Mouse (Mus musculus) embryonic facial prominence, embryonic 11.5 days (tissue): ENCODE measurements around the gene Zdhhc11. TPM values are rescaled to one million over a fixed set of nuclear protein-coding genes. Genes with fewer than 3 reads are reported as not detected.

Experiments used
- ATAC-seq: fragments of 200-750 bp; cut with Nextera tagmentation; replicated peaks from 2 replicates; pipeline ENCODE4 v1.8.0; 2017; ENCODE audit warnings: low read depth; ENCODE audit not compliant: insufficient number of reproducible peaks, low FRiP score, low TSS enrichment
- DNase-seq: peaks from one replicate; pipeline ENCODE4 v3.0.0-alpha.2; 2015; ENCODE audit warnings: low spot score
- H3K27ac ChIP-seq: fragments of 300-500 bp; sonication (generic); replicated peaks from 2 replicates; pipeline ENCODE4 v1.5.1; 2014; ENCODE audit warnings: mild to moderate bottlenecking, low read depth, low read length, control low read depth
- H3K27me3 ChIP-seq: fragments of 300-500 bp; sonication (generic); 2 replicates; pipeline ENCODE4 v1.6.1; 2014; ENCODE audit warnings: mild to moderate bottlenecking, low read length, moderate library complexity, mixed read lengths; ENCODE audit not compliant: control insufficient read depth, insufficient read depth
- H3K36me3 ChIP-seq: fragments of 300-500 bp; sonication (generic); replicated peaks from 2 replicates; pipeline ENCODE4 v1.6.1; 2014; ENCODE audit warnings: low read depth, mild to moderate bottlenecking, low read length, moderate library complexity, mixed read lengths; ENCODE audit not compliant: control insufficient read depth, insufficient read depth
- H3K4me1 ChIP-seq: fragments of 300-500 bp; sonication (generic); 2 replicates; pipeline ENCODE4 v1.6.1; 2014; ENCODE audit warnings: low read length, mixed read lengths; ENCODE audit not compliant: control insufficient read depth, insufficient read depth
- H3K4me2 ChIP-seq: fragments of 300-500 bp; sonication (generic); 2 replicates; pipeline ENCODE4 v1.6.1; 2014; ENCODE audit warnings: low read depth, mild to moderate bottlenecking, control low read depth, low read length, moderate library complexity
- H3K4me3 ChIP-seq: fragments of 300-500 bp; sonication (generic); 2 replicates; pipeline ENCODE4 v1.5.1; 2014; ENCODE audit warnings: low read depth, low read length, control low read depth
- H3K9ac ChIP-seq: fragments of 300-500 bp; sonication (generic); replicated peaks from 2 replicates; pipeline ENCODE4 v1.6.1; 2014; ENCODE audit warnings: mild to moderate bottlenecking, control low read depth, low read length
- H3K9me3 ChIP-seq: fragments of 300-500 bp; sonication (generic); replicated peaks from 2 replicates; pipeline ENCODE4 v1.6.1; 2016; ENCODE audit warnings: mild to moderate bottlenecking, low read length, inconsistent platforms, mixed read lengths; ENCODE audit not compliant: control insufficient read depth
- WGBS: fragments of 180-500 bp; shearing (Covaris S2); extraction: QIAGEN DNeasy Blood & Tissue Kit; methylation state at CpG from one replicate; pipeline ENCODE4 v1.1.7; 2014; 5-methylcytosine and 5-hydroxymethylcytosine counted together
- polyA plus RNA-seq: library from polyadenylated mRNA; unstranded; fragments of >200 nt; fragmentation: Nextera tagmentation; extraction: Ambion mirVana; gene quantifications from 2 replicates; pipeline ENCODE4 v1.2.1, GENCODE M21; 2014

Gene Zdhhc11
- polyA plus RNA-seq, 1 experiment from 2014 or later: not detected

DNA sequence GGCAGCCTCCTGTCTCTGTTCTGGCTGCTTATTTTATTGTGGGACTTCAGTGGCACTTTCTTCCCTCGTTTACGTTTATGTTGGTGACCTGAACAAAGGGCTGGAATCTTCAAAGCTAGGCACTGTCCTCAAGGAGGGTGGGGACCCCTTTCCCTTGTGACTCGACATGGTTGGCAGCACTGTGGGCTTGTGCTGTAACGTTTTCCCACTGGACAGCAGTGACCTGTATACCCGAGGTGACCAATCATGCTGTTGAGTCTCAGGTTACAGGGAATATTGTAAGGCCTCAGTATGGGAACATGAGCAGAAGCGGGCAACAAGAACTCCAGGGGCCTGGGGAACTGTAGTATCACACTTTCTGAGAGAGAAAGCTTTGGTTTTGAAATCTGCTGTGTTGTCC lies 9.0 kb upstream of the Zdhhc11 start:
- 61% methylated on average over 6 of the region's 6 CpGs for WGBS

DNA sequence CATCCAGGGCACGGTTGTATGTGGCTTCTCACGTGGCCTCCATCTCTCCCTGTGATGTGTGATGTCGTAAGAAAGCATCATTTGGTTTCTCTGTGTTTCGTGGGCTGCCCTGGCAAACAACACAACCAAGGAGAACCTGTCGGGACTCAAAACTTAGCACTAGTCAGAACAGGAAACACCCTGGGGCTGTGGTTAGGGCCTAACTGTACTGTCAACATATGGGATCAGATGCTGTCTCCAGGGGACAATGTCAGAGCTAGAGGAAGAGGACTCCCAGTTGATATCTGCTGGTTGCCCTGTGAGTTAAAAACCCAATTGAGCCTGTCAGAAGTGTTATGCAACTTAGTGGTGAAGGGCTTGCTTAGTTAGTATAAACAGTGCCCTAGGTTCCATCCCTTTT lies 8.1 kb upstream of the Zdhhc11 start:
- ATAC-seq (no peak), DNase-seq (no peak)
- H3K36me3 ChIP-seq: peaks cover 9% of the 10 kb centered on the region
- H3K4me3 ChIP-seq: no peak overlapping the region
- H3K27ac ChIP-seq: no peak overlapping the region
- H3K4me1 ChIP-seq: no peaks in the 10 kb centered on the region
- no peaks in the 10 kb centered on the region for H3K27me3 ChIP-seq
- H3K9me3 ChIP-seq: no peaks in the 10 kb centered on the region
- H3K9ac ChIP-seq: no peak overlapping the region
- 86% methylated on average over 5 of the region's 5 CpGs for WGBS
- H3K4me2 ChIP-seq: no peak overlapping the region

More for the DNA sequence above, 9.0 kb upstream of the Zdhhc11 start:
- Histone ChIP-seq H3K4me2 (no peak overlapping the region), H3K4me3 (no peak overlapping the region), H3K27me3 (no peaks in the 10 kb centered on the region), H3K4me1 (no peaks in the 10 kb centered on the region), H3K9ac (no peak overlapping the region), H3K27ac (no peak overlapping the region), H3K9me3 (no peaks in the 10 kb centered on the region), H3K36me3 (peaks cover 9% of the 10 kb centered on the region)
- ATAC-seq (no peak), DNase-seq (no peak)

- DNase-seq (no peak), ATAC-seq (no peak)
- no peak overlapping the region for H3K4me2 ChIP-seq
- no peak overlapping the region for H3K27ac ChIP-seq
- H3K27me3 ChIP-seq: no peaks in the 10 kb centered on the region
- H3K9me3 ChIP-seq: no peaks in the 10 kb centered on the region
- no peak overlapping the region for H3K4me3 ChIP-seq
- H3K9ac ChIP-seq: no peak overlapping the region
- H3K4me1 ChIP-seq: no peaks in the 10 kb centered on the region
- WGBS: 94% methylated on average over 10 of the region's 10 CpGs
- peaks cover 9% of the 10 kb centered on the region for H3K36me3 ChIP-seq
Observed at GRCm38 (mm10) chr13:73960117-73960652, 3.5 kb upstream of the Zdhhc11 start.

GRCm38 (mm10) chr13:73961177-73961576 lies 2.5 kb upstream of the Zdhhc11 start:
- peaks cover 9% of the 10 kb centered on the region for H3K36me3 ChIP-seq
- H3K9me3 ChIP-seq: no peaks in the 10 kb centered on the region
- H3K27me3 ChIP-seq: no peaks in the 10 kb centered on the region
- no peaks in the 10 kb centered on the region for H3K4me1 ChIP-seq
- H3K4me3 ChIP-seq: no peak overlapping the region
- H3K9ac ChIP-seq: no peak overlapping the region
- WGBS: 82% methylated on average over 4 of the region's 4 CpGs
- no peak overlapping the region for H3K4me2 ChIP-seq
- no peak for ATAC-seq
- no peak for DNase-seq
- no peak overlapping the region for H3K27ac ChIP-seq

GRCm38 (mm10) chr13:73970545-73971448 lies 7.1 kb downstream of the Zdhhc11 start:
- no peaks in the 10 kb centered on the region for H3K9me3 ChIP-seq

DNA sequence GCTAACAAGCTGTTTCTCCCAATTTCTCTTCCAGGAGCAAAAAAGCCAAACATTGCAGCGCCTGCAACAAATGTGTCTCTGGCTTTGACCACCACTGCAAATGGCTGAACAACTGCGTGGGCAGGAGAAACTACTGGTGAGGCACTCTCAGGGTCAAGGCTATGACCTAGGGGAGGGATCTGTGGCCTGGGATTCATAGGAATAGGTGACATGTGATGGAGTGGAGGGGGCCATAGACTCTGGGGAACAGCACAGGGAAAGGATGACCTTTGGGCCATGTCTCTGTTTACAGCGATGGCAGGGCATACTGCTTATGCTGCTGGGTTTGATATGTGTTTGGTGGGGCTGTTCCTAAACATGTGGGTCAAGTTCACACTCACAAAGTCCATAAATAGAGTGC lies 10.9 kb downstream of the Zdhhc11 start:
- Histone ChIP-seq H3K36me3 (no peaks in the 10 kb centered on the region), H3K4me2 (no peak overlapping the region), H3K4me1 (no peaks in the 10 kb centered on the region), H3K27ac (no peak overlapping the region), H3K27me3 (no peaks in the 10 kb centered on the region), H3K4me3 (no peak overlapping the region), H3K9me3 (no peaks in the 10 kb centered on the region), H3K9ac (no peak overlapping the region)
- ATAC-seq (no peak), DNase-seq (no peak)
- 92% methylated on average over 3 of the region's 3 CpGs for WGBS

More at GRCm38 (mm10) chr13:73970545-73971448, 7.1 kb downstream of the Zdhhc11 start:
- no peak overlapping the region for H3K27ac ChIP-seq
- no peaks in the 10 kb centered on the region for H3K4me1 ChIP-seq
- H3K9ac ChIP-seq: no peak overlapping the region
- 23% methylated on average over 12 of the region's 12 CpGs for WGBS
- H3K36me3 ChIP-seq: no peaks in the 10 kb centered on the region
- H3K27me3 ChIP-seq: no peaks in the 10 kb centered on the region
- no peak overlapping the region for H3K4me3 ChIP-seq
- peak; percentile 88 for DNase-seq
- ATAC-seq: peak; percentile 84
- H3K4me2 ChIP-seq: no peak overlapping the region

DNA sequence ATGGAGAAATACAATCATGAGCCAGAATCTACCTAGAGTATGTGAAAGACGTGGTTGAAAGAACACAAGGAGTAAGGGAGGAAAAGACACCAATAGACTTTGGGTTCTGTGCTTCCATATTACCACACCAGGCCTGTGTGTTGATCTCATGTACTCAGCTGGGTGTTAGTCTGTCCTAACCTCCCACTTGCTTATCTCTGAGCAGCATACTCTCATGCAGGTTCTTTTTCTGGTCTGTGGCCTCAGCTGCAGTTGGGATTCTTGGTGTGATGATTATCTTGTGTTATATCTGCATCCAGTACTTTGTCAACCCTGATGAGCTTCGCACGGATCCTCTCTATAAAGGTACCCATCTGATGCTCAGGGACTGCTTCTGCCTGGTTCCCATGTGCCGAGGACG lies 13.3 kb downstream of the Zdhhc11 start:
- ATAC-seq (no peak), DNase-seq (no peak)
- Histone ChIP-seq H3K27me3 (no peaks in the 10 kb centered on the region), H3K9me3 (no peaks in the 10 kb centered on the region), H3K9ac (no peak overlapping the region), H3K27ac (no peak overlapping the region), H3K4me2 (no peak overlapping the region), H3K36me3 (no peaks in the 10 kb centered on the region), H3K4me1 (no peaks in the 10 kb centered on the region), H3K4me3 (no peak overlapping the region)
- WGBS: 83% methylated on average over 5 of the region's 5 CpGs

- H3K4me3 ChIP-seq: no peak overlapping the region
- H3K27me3 ChIP-seq: no peaks in the 10 kb centered on the region
- 78% methylated on average over 5 of the region's 5 CpGs for WGBS
- no peaks in the 10 kb centered on the region for H3K9me3 ChIP-seq
- ATAC-seq (no peak), DNase-seq (no peak)
- no peak overlapping the region for H3K4me2 ChIP-seq
- H3K27ac ChIP-seq: no peak overlapping the region
- H3K36me3 ChIP-seq: no peaks in the 10 kb centered on the region
- H3K9ac ChIP-seq: no peak overlapping the region
- no peaks in the 10 kb centered on the region for H3K4me1 ChIP-seq
Observed at GRCm38 (mm10) chr13:73990325-73990724, 26.7 kb downstream of the Zdhhc11 start.
